Mouse (Mus musculus): ENCODE data around the gene Tes. TPM values are rescaled to one million over a fixed set of nuclear protein-coding genes. Genes with fewer than 3 reads are reported as not detected.

The Tes gene
- polyA plus RNA-seq, 1 experiment from 2014 or later, result 96.9 TPM

DNA sequence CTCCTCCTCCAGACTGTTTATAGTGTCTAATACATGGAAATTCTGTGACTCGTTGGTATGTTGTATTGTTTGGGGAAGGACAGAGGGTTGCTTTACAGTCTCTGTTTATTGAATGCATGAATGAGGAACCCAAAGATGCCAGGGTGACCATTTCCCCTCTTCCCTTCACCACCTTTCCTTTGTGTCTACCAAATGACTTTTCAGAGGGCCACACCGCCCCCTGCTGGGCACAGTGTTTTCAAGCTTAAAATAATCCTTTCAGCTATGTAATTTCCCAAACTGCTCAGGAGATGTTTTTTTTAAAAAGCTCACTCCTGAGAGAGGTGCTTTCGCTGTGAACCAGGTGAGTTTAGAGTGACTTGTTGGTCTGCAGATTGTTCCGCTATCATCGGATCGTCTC, 22.5 kb downstream of the Tes start:
- H3K9me3 ChIP-seq (replicated peaks; ENCODE audit: control insufficient read depth, low read length), result no peaks in the 10 kb centered on the region
- H3K36me3 ChIP-seq (ENCODE audit: control insufficient read depth, insufficient read depth, low read length), result no peaks in the 10 kb centered on the region
- H3K4me2 ChIP-seq (ENCODE audit: low read depth, low read length), result no peak overlapping the region
- 62% methylated on average over 6 of the region's 6 CpGs for WGBS
- H3K27me3 ChIP-seq (ENCODE audit: control insufficient read depth, insufficient read depth, low read length), result no peaks in the 10 kb centered on the region
- H3K4me3 ChIP-seq (replicated peaks; ENCODE audit: low read length), result no peak overlapping the region
- ATAC-seq (ENCODE audit: insufficient read depth, low FRiP score), result no peak
- H3K4me1 ChIP-seq (ENCODE audit: control insufficient read depth, insufficient read depth, low read length), result 0 out of 2 replicates have a peak, but pooled peaks cover 4% of the 10 kb centered on the region
- no peak overlapping the region for H3K27ac ChIP-seq (ENCODE audit: low read length)
- no peak overlapping the region for H3K9ac ChIP-seq (ENCODE audit: low read length)

- peaks cover 5% of the 10 kb centered on the region; the same call in 1 of the 2 replicates for H3K36me3 ChIP-seq (ENCODE audit: control insufficient read depth, insufficient read depth, low read length)
- H3K27ac ChIP-seq (ENCODE audit: low read length), result peak overlapping the region; percentile 55
- no peaks in the 10 kb centered on the region for H3K9me3 ChIP-seq (replicated peaks; ENCODE audit: control insufficient read depth, low read length)
- no peak overlapping the region for H3K9ac ChIP-seq (ENCODE audit: low read length)
- H3K4me1 ChIP-seq (ENCODE audit: control insufficient read depth, insufficient read depth, low read length), result no peaks in the 10 kb centered on the region
- H3K4me2 ChIP-seq (ENCODE audit: low read depth, low read length), result no peak overlapping the region
- 80% methylated on average over 8 of the region's 8 CpGs for WGBS
- no peak overlapping the region for H3K4me3 ChIP-seq (replicated peaks; ENCODE audit: low read length)
- peak; percentile 60; the same call in 1 of the 2 replicates for ATAC-seq (ENCODE audit: insufficient read depth, low FRiP score)
- no peaks in the 10 kb centered on the region for H3K27me3 ChIP-seq (ENCODE audit: control insufficient read depth, insufficient read depth, low read length)
Measured at GRCm38 (mm10) chr6:17097301-17097700, 32.4 kb downstream of the Tes start.

GRCm38 (mm10) chr6:17098559-17098958, 33.6 kb downstream of the Tes start:
- Histone ChIP-seq H3K4me2 (ENCODE audit: low read depth, low read length) (no peak overlapping the region), H3K36me3 (ENCODE audit: control insufficient read depth, insufficient read depth, low read length) (peaks cover 5% of the 10 kb centered on the region; the same call in 1 of the 2 replicates), H3K4me3 (replicated peaks; ENCODE audit: low read length) (no peak overlapping the region), H3K4me1 (ENCODE audit: control insufficient read depth, insufficient read depth, low read length) (no peaks in the 10 kb centered on the region), H3K9me3 (replicated peaks; ENCODE audit: control insufficient read depth, low read length) (no peaks in the 10 kb centered on the region), H3K27me3 (ENCODE audit: control insufficient read depth, insufficient read depth, low read length) (no peaks in the 10 kb centered on the region), H3K9ac (ENCODE audit: low read length) (no peak overlapping the region), H3K27ac (ENCODE audit: low read length) (no peak overlapping the region)
- WGBS, result 89% methylated on average over 9 of the region's 9 CpGs
- no peak for ATAC-seq (ENCODE audit: insufficient read depth, low FRiP score)

DNA sequence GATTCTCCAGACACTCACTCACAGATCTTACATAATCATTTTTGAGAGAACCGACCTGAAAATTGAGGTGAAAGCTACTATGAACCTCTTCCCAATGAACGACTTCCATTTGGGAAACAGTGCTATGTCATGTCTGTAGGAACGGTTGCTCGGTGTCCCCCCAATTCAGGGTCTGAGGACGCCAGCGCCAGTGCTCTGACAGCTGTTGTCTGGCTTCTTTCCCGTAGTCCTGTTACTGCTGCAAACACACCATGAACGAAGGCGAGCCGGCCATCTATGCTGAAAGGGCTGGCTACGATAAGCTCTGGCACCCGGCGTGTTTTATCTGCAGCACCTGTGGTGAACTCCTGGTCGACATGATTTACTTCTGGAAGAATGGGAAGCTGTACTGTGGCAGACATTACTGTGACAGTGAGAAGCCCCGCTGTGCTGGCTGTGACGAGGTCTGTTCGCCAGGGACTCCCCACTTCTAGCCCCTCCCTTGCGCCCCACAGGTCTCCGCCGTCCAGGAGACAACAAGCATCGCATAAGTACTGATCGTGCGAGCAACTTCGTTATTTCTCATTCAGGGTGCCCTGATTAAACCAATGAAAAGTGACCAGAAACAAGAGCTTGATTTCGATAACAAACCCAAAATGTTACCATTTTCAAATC, 34.7 kb downstream of the Tes start:
- no peak overlapping the region for H3K27ac ChIP-seq (ENCODE audit: low read length)
- no peak for ATAC-seq (ENCODE audit: insufficient read depth, low FRiP score)
- no peak overlapping the region for H3K4me2 ChIP-seq (ENCODE audit: low read depth, low read length)
- H3K36me3 ChIP-seq (ENCODE audit: control insufficient read depth, insufficient read depth, low read length), result peaks cover 5% of the 10 kb centered on the region; the same call in 1 of the 2 replicates
- H3K9ac ChIP-seq (ENCODE audit: low read length), result no peak overlapping the region
- H3K27me3 ChIP-seq (ENCODE audit: control insufficient read depth, insufficient read depth, low read length), result no peaks in the 10 kb centered on the region
- H3K9me3 ChIP-seq (replicated peaks; ENCODE audit: control insufficient read depth, low read length), result no peaks in the 10 kb centered on the region
- 84% methylated on average over 25 of the region's 25 CpGs for WGBS
- no peak overlapping the region for H3K4me3 ChIP-seq (replicated peaks; ENCODE audit: low read length)
- H3K4me1 ChIP-seq (ENCODE audit: control insufficient read depth, insufficient read depth, low read length), result no peaks in the 10 kb centered on the region

DNA sequence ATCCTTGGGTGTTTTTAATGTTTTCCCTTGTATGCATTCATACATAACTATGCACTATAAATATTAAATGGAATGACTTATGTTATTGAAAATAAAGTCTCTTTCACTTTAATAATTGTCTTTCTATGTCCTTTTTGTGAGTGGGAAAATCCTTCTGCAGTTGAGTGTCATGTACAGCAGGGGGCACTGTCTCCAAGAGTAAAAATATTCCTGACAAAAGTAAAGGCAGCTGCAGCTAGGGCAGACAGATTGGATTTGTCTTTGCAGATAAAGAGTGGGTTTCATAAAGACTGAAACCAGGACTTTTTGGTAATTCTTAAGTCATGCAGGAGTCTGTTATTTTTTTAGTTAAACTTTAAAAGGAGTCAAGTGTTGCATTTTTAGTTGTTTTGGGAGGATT, 40.8 kb downstream of the Tes start:
- H3K9ac ChIP-seq (ENCODE audit: low read length), result no peak overlapping the region
- no peaks in the 10 kb centered on the region for H3K4me1 ChIP-seq (ENCODE audit: control insufficient read depth, insufficient read depth, low read length)
- no peak for ATAC-seq (ENCODE audit: insufficient read depth, low FRiP score)
- peaks cover 5% of the 10 kb centered on the region; the same call in 1 of the 2 replicates for H3K36me3 ChIP-seq (ENCODE audit: control insufficient read depth, insufficient read depth, low read length)
- no peak overlapping the region for H3K4me2 ChIP-seq (ENCODE audit: low read depth, low read length)
- H3K27ac ChIP-seq (ENCODE audit: low read length), result no peak overlapping the region
- no peaks in the 10 kb centered on the region for H3K27me3 ChIP-seq (ENCODE audit: control insufficient read depth, insufficient read depth, low read length)
- H3K9me3 ChIP-seq (replicated peaks; ENCODE audit: control insufficient read depth, low read length), result no peaks in the 10 kb centered on the region
- no peak overlapping the region for H3K4me3 ChIP-seq (replicated peaks; ENCODE audit: low read length)

- Histone ChIP-seq H3K27ac (ENCODE audit: low read length) (no peak overlapping the region), H3K4me3 (replicated peaks; ENCODE audit: low read length) (no peak overlapping the region), H3K27me3 (ENCODE audit: control insufficient read depth, insufficient read depth, low read length) (no peaks in the 10 kb centered on the region), H3K9ac (ENCODE audit: low read length) (no peak overlapping the region), H3K4me1 (ENCODE audit: control insufficient read depth, insufficient read depth, low read length) (no peaks in the 10 kb centered on the region), H3K9me3 (replicated peaks; ENCODE audit: control insufficient read depth, low read length) (no peaks in the 10 kb centered on the region), H3K4me2 (ENCODE audit: low read depth, low read length) (no peak overlapping the region), H3K36me3 (ENCODE audit: control insufficient read depth, insufficient read depth, low read length) (0 out of 2 replicates have a peak, but pooled peaks cover 5% of the 10 kb centered on the region)
- no peak for ATAC-seq (ENCODE audit: insufficient read depth, low FRiP score)
- 95% methylated on average over 5 of the region's 5 CpGs for WGBS
Measured at GRCm38 (mm10) chr6:17106493-17106892, 41.5 kb downstream of the Tes start.

DNA sequence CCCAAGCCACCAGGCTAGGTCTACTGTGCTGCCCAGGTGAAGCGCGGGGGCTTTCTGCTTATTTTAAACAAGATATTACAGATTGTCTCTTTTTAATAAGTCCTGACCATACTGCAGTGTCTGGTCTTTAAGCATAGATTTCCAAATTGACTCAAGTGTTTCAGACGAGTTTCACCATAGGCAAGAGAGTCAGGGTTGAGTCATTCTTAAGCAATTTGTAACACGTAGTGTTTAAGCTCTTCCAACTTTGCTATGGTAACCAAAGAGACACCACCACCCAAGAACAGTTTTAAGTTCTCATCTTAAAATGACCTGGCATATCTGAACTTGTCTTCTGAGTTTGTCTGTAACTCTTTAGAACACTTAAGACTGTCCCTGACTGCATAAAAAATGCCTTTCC, 44.3 kb downstream of the Tes start:
- ATAC-seq (ENCODE audit: insufficient read depth, low FRiP score), result peak; percentile 47; the same call in 1 of the 2 replicates
- H3K4me3 ChIP-seq (replicated peaks; ENCODE audit: low read length), result no peak overlapping the region
- no peaks in the 10 kb centered on the region for H3K27me3 ChIP-seq (ENCODE audit: control insufficient read depth, insufficient read depth, low read length)
- H3K27ac ChIP-seq (ENCODE audit: low read length), result peak overlapping the region; percentile 34; the same call in 1 of the 2 replicates
- H3K4me2 ChIP-seq (ENCODE audit: low read depth, low read length), result no peak overlapping the region
- H3K36me3 ChIP-seq (ENCODE audit: control insufficient read depth, insufficient read depth, low read length), result 0 out of 2 replicates have a peak, but pooled peaks cover 5% of the 10 kb centered on the region
- H3K9ac ChIP-seq (ENCODE audit: low read length), result no peak overlapping the region
- H3K4me1 ChIP-seq (ENCODE audit: control insufficient read depth, insufficient read depth, low read length), result no peaks in the 10 kb centered on the region
- H3K9me3 ChIP-seq (replicated peaks; ENCODE audit: control insufficient read depth, low read length), result no peaks in the 10 kb centered on the region
- WGBS, result 54% methylated on average over 4 of the region's 4 CpGs

GRCm38 (mm10) chr6:17110564-17111100, 45.7 kb downstream of the Tes start:
- H3K9ac ChIP-seq (ENCODE audit: low read length), result no peak overlapping the region
- H3K4me3 ChIP-seq (replicated peaks; ENCODE audit: low read length), result no peak overlapping the region
- H3K9me3 ChIP-seq (replicated peaks; ENCODE audit: control insufficient read depth, low read length), result no peaks in the 10 kb centered on the region
- no peaks in the 10 kb centered on the region for H3K27me3 ChIP-seq (ENCODE audit: control insufficient read depth, insufficient read depth, low read length)
- no peaks in the 10 kb centered on the region for H3K36me3 ChIP-seq (ENCODE audit: control insufficient read depth, insufficient read depth, low read length)
- no peak overlapping the region for H3K4me2 ChIP-seq (ENCODE audit: low read depth, low read length)
- H3K27ac ChIP-seq (ENCODE audit: low read length), result no peak overlapping the region
- H3K4me1 ChIP-seq (ENCODE audit: control insufficient read depth, insufficient read depth, low read length), result no peaks in the 10 kb centered on the region
- WGBS, result 63% methylated on average over 6 of the region's 6 CpGs
- ATAC-seq (ENCODE audit: insufficient read depth, low FRiP score), result no peak

- no peak overlapping the region for H3K4me2 ChIP-seq (ENCODE audit: low read depth, low read length)
- no peak overlapping the region for H3K27ac ChIP-seq (ENCODE audit: low read length)
- H3K9ac ChIP-seq (ENCODE audit: low read length), result no peak overlapping the region
- H3K9me3 ChIP-seq (replicated peaks; ENCODE audit: control insufficient read depth, low read length), result no peaks in the 10 kb centered on the region
- H3K4me1 ChIP-seq (ENCODE audit: control insufficient read depth, insufficient read depth, low read length), result no peaks in the 10 kb centered on the region
- H3K27me3 ChIP-seq (ENCODE audit: control insufficient read depth, insufficient read depth, low read length), result no peaks in the 10 kb centered on the region
- ATAC-seq (ENCODE audit: insufficient read depth, low FRiP score), result no peak
- H3K36me3 ChIP-seq (ENCODE audit: control insufficient read depth, insufficient read depth, low read length), result no peaks in the 10 kb centered on the region
- 91% methylated on average over 1 of the region's 1 CpGs for WGBS
- no peak overlapping the region for H3K4me3 ChIP-seq (replicated peaks; ENCODE audit: low read length)
Measured at GRCm38 (mm10) chr6:17112081-17112480, 47.1 kb downstream of the Tes start.
